Comparison of ENCODE assay signal across 19 mouse cellular contexts in genomic region chr12:76672008-76672407, GRCm38 (mm10). TPM values are rescaled to one million over a fixed set of nuclear protein-coding genes. Genes with fewer than 3 reads are reported as not detected.
DNase-seq lines count a peak whose midpoint lies in the region; ATAC-seq and TF ChIP-seq lines count a peak whose summit lies in the region.
"Had no signal": no experiment of that assay in that cellular context is flagged by ENCODE, and none has a peak within 500 bp of the region (broad histone marks: within the 10 kb centered on the region; RNA-seq: fewer than 3 reads in every experiment).

No protein-coding gene starts in this region.

- peaks cover 5% of the 10 kb centered on the region; the same call in 1 of the 2 replicates for H3K79me2 ChIP-seq in MEL (ENCODE audit: control insufficient read depth, insufficient read depth, low read length, poor library complexity)

- TF ChIP-seq POLR2A in MEL (IDR thresholded peaks at IDR 0.05; ENCODE audit: control insufficient read depth in 1 of 2, insufficient read depth in 1 of 2, low read depth in 1 of 2, low read length in 2 of 2, poor library complexity in 1 of 2): no peak

- peak in 1 of 2 experiments; percentile 32; a peak in 1 of 4 replicates for TF ChIP-seq EP300 in MEL (IDR thresholded peaks at IDR 0.05; ENCODE audit: low read depth in 1 of 2, low read length in 2 of 2)

- no peak for ATAC-seq in liver, embryonic 13.5 days (ENCODE audit: low read depth)
- ATAC-seq: inflammation-experienced regulatory T-cells, adult 6 months had no signal

- H3K27me3 ChIP-seq in MEL (ENCODE audit: control insufficient read depth in 1 of 2, insufficient read depth in 2 of 2, low read length in 2 of 2): no peaks in the 10 kb centered on the region
- H3K27me3 ChIP-seq in embryonic facial prominence, embryonic 10.5 days (replicated peaks; ENCODE audit: low read depth, poor library complexity, severe bottlenecking): 0 out of 2 replicates have a peak, but pooled peaks cover 5% of the 10 kb centered on the region
- H3K27me3 ChIP-seq in liver, embryonic 13.5 days: no peaks in the 10 kb centered on the region
- H3K27me3 ChIP-seq: heart, embryonic 15.5 days; limb, embryonic 13.5 days; neural tube, embryonic 15.5 days had no signal

- WGBS in embryonic facial prominence, embryonic 10.5 days: 84% methylated on average over 8 of the region's 8 CpGs
- WGBS in liver, embryonic 13.5 days (ENCODE audit: insufficient replicate concordance): 60% methylated on average over 8 of the region's 8 CpGs

- H3K9ac ChIP-seq in MEL (ENCODE audit: control insufficient read depth, low read depth, low read length, poor library complexity, severe bottlenecking): peak overlapping the region; percentile 38
- H3K9ac ChIP-seq in liver, embryonic 13.5 days: peak overlapping the region; percentile 77
- H3K9ac ChIP-seq: heart, embryonic 15.5 days; limb, embryonic 13.5 days; neural tube, embryonic 15.5 days; stomach, embryonic 15.5 days had no signal

- TF ChIP-seq RAD21 in MEL (IDR thresholded peaks at IDR 0.05; ENCODE audit: low read depth, low read length): no peak

- peak overlapping the region; percentile 95 for H3K27ac ChIP-seq in MEL (ENCODE audit: control insufficient read depth, low read depth, low read length)
- peak overlapping the region; percentile 31; the same call in 1 of the 2 replicates for H3K27ac ChIP-seq in embryonic facial prominence, embryonic 10.5 days (replicated peaks)
- peak overlapping the region; percentile 98 for H3K27ac ChIP-seq in liver, embryonic 13.5 days
- H3K27ac ChIP-seq: kidney, postnatal 0 days; limb, embryonic 13.5 days; neural tube, embryonic 15.5 days; stomach, embryonic 15.5 days had no signal

- peak overlapping the region; percentile 72 for H3K4me2 ChIP-seq in liver, embryonic 13.5 days
- H3K4me2 ChIP-seq: heart, embryonic 15.5 days; limb, embryonic 13.5 days; midbrain, embryonic 11.5 days; neural tube, embryonic 15.5 days; stomach, embryonic 15.5 days had no signal

- TF ChIP-seq CTCF in MEL (IDR thresholded peaks at IDR 0.05 in 2 of 3, conservative IDR thresholded peaks at IDR 0.05 in 1 of 3; ENCODE audit: control insufficient read depth in 1 of 3, insufficient read depth in 1 of 3, low read depth in 2 of 3, low read length in 3 of 3, poor library complexity in 1 of 3, severe bottlenecking in 1 of 3): no peak

- H3K4me1 ChIP-seq in MEL (ENCODE audit: control insufficient read depth in 1 of 2, insufficient read depth in 2 of 2, low read length in 2 of 2): peaks cover 52 to 68% of the 10 kb centered on the region in 2 experiments
- peaks cover 70% of the 10 kb centered on the region for H3K4me1 ChIP-seq in embryonic facial prominence, embryonic 10.5 days
- peaks cover 96% of the 10 kb centered on the region for H3K4me1 ChIP-seq in liver, embryonic 13.5 days (replicated peaks)
- H3K4me1 ChIP-seq: stomach, embryonic 15.5 days had no signal

- H3K9me3 ChIP-seq in MEL (replicated peaks; ENCODE audit: insufficient read depth, low read length): no peaks in the 10 kb centered on the region
- no peaks in the 10 kb centered on the region for H3K9me3 ChIP-seq in embryonic facial prominence, embryonic 10.5 days
- no peaks in the 10 kb centered on the region for H3K9me3 ChIP-seq in liver, embryonic 13.5 days (replicated peaks)
- H3K9me3 ChIP-seq: forebrain, embryonic 10.5 days; heart, embryonic 15.5 days; hindbrain, embryonic 10.5 days; limb, embryonic 13.5 days; neural tube, embryonic 15.5 days; stomach, embryonic 15.5 days had no signal

- H3K4me3 ChIP-seq in MEL (ENCODE audit: control insufficient read depth in 1 of 2, insufficient read depth in 1 of 2, low read depth in 2 of 2, low read length in 2 of 2): no peak overlapping the region
- H3K4me3 ChIP-seq in embryonic facial prominence, embryonic 10.5 days: no peak overlapping the region
- peak overlapping the region; percentile 18; the same call in 1 of the 2 replicates for H3K4me3 ChIP-seq in liver, embryonic 13.5 days (replicated peaks)
- H3K4me3 ChIP-seq: forebrain, embryonic 10.5 days; heart, embryonic 15.5 days; hindbrain, embryonic 10.5 days; limb, embryonic 13.5 days; neural tube, embryonic 15.5 days; stomach, embryonic 15.5 days had no signal

- peak; percentile 66 for DNase-seq in cerebellum, adult 11-12 months
- no peak for DNase-seq in cerebellum, adult 8-10 months
- peak; percentile 65 for DNase-seq in MEL (ENCODE audit: low read depth, low spot score)
- no peak for DNase-seq in embryonic facial prominence, embryonic 10.5 days (ENCODE audit: low spot score)
- no peak for DNase-seq in liver, embryonic 13.5 days
- DNase-seq in adrenal gland, adult 18-20 months (ENCODE audit: low spot score in 2 of 2): no peak
- DNase-seq in adrenal gland, postnatal 10 days: no peak
- DNase-seq in lung, postnatal 36 days: no peak
- DNase-seq: gastrocnemius, postnatal 14 days; lung, postnatal 14 days had no signal

- peaks cover 0 to 65% of the 10 kb centered on the region in 2 experiments; a peak in 2 of 4 replicates for H3K36me3 ChIP-seq in MEL (ENCODE audit: control insufficient read depth in 1 of 2, insufficient read depth in 2 of 2, low read length in 2 of 2)
- no peaks in the 10 kb centered on the region for H3K36me3 ChIP-seq in embryonic facial prominence, embryonic 10.5 days (replicated peaks)
- peaks cover 42% of the 10 kb centered on the region for H3K36me3 ChIP-seq in liver, embryonic 13.5 days
- H3K36me3 ChIP-seq: forebrain, embryonic 10.5 days; heart, embryonic 15.5 days; hindbrain, embryonic 10.5 days; limb, embryonic 13.5 days; neural tube, embryonic 15.5 days; stomach, embryonic 15.5 days had no signal

TF ChIP-seq in MEL, 35 proteins besides CTCF, POLR2A, EP300 and RAD21:
- TF ChIP-seq MAZ (IDR thresholded peaks at IDR 0.05; ENCODE audit: low read depth, low read length) (no peak), KAT2A (conservative IDR thresholded peaks at IDR 0.05; ENCODE audit: low read depth, low read length) (0 out of 2 replicates have a peak, but pooled peaks have one; percentile 10), ELF1 (IDR thresholded peaks at IDR 0.05; ENCODE audit: low read depth, low read length) (peak; percentile 41; the same call in 1 of the 2 replicates), TCF12 (IDR thresholded peaks at IDR 0.05; ENCODE audit: low read depth, low read length) (0 out of 2 replicates have a peak, but pooled peaks have one; percentile 21), MAX (IDR thresholded peaks at IDR 0.05; ENCODE audit: low read length) (peak; percentile 63; the same call in 1 of the 2 replicates), MXI1 (IDR thresholded peaks at IDR 0.05; ENCODE audit: low read depth, low read length) (peak; percentile 26), MAFK (IDR thresholded peaks at IDR 0.05; ENCODE audit: borderline replicate concordance, low read depth, low read length) (no peak), ETS1 (IDR thresholded peaks at IDR 0.05; ENCODE audit: low read depth, low read length) (peak; percentile 76)

RNA-seq across cellular contexts. Expression of gene Sptb, which starts 38.3 kb away (rescaled TPM):
- 34.4 and 35.4 TPM in 2 replicates for total RNA-seq in MEL (2012; rRNA removed)
- 10 to 100 TPM; 17.9 to 85.1 TPM for polyA plus RNA-seq in MEL (2012; ENCODE audit: insufficient read depth in 1 of 2, insufficient read length in 2 of 2, low read depth in 1 of 2, low replicate concordance in 2 of 2, missing spikeins in 1 of 2)
- 4.5 and 5.0 TPM in 2 replicates for polyA plus RNA-seq in embryonic facial prominence, embryonic 10.5 days (2016; fragmentation: Nextera tagmentation; extraction: Ambion mirVana)
- polyA plus RNA-seq in liver, embryonic 13.5 days (2015; fragmentation: Nextera tagmentation; extraction: Ambion mirVana): 39.7 and 53.3 TPM in 2 replicates
- 10 to 100 TPM in 1 of 2 experiments, 1 to 10 TPM in 1; 9.8 to 51.4 TPM for total RNA-seq in adrenal gland, adult 18-20 months (2021)
- total RNA-seq in adrenal gland, postnatal 10 days (2021): 10 to 100 TPM; 35.9 to 43.5 TPM

Comparison
In these comparisons a context has a peak if more than half of its experiments do, and no peak if none do; other contexts are left out.
1. DNase-seq: peak in cerebellum, adult 11-12 months (single experiment) and MEL (single experiment); none in cerebellum, adult 8-10 months (single experiment), embryonic facial prominence, embryonic 10.5 days (single experiment), liver, embryonic 13.5 days (single experiment), adrenal gland, adult 18-20 months (0 of 2), adrenal gland, postnatal 10 days (single experiment) and lung, postnatal 36 days (single experiment).
2. H3K27ac ChIP-seq: peak in every context shown above with its lines; median percentile 98 in liver, embryonic 13.5 days; 95 in MEL; 31 in embryonic facial prominence, embryonic 10.5 days.